Mouse (Mus musculus): ENCODE results near the gene Cfap126.

DNA sequence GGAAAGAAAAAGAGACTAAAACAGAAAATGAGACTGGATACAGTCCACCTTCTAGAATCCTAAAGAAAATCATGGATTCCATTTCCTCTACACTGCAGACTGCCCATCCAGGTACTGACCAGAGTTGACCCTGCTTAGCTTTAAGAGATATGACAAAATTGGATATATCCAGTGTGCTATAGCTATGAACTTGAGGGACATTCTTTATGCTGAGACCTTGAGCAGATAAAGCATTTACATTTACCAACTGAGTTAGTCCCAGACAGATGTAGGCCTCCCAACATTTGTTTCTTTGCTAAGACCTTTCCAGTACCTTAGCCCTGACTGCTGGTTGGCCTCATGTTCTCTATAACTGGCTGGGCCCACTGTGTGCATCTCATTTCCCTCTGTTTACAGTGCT is 44.2 kb downstream of the Cfap126 start:
- TF ChIP-seq CTCF (conservative IDR thresholded peaks at IDR 0.05; ENCODE audit: low read length) = no peak
- no peak for TF ChIP-seq POU5F1 (IDR thresholded peaks at IDR 0.05; ENCODE audit: borderline replicate concordance, low read length)

All from E14TG2a.4 (cell line).